Mouse (Mus musculus) testis, postnatal 10 days (tissue): ENCODE measurements around the gene Sipa1l1.

Source experiments
- DNase-seq: peaks from one replicate; pipeline ENCODE4 v3.0.0; 2021; ENCODE audit warnings: low spot score

Sipa1l1 gene

DNA sequence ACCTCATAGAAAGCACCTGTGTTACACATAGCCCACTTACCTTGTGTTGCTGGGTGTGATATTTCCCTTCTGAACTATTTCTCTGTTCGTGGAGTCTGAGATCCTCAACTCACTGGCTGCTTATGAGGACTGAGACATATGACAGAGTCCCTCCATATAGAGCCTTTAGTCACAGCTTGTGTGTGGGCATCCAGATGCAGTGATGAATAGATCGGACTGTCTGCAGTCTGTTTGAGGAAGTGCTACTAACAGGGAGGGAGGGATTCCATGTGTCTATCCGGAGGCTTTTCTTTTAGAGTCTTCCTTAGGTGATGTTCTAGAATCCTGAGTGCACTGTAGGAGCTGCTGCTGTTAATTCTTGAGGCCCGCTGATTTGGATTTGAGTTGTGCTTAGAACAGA lies 165.4 kb downstream of the Sipa1l1 start:
- no peak for DNase-seq

DNA sequence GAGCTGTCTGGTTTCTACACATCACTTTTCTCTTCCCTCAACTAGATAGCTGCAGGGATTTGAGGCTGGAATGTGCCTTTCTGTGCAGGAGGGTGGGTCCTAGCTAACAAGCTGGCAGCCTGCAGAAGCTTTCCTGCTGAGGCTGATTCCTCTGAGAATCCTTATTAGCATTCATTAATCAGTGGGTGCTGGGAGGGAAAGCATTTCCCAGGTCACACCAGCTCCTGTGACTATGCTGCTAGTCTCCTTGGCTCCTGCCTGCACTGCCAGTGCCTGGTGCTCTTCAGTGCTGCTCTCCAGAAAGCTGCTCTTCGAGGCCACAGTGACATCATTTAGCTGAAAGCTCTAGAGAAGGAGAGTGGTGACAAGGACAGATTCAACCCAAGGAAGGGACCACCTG lies 166.0 kb downstream of the Sipa1l1 start:
- DNase-seq, result no peak

DNA sequence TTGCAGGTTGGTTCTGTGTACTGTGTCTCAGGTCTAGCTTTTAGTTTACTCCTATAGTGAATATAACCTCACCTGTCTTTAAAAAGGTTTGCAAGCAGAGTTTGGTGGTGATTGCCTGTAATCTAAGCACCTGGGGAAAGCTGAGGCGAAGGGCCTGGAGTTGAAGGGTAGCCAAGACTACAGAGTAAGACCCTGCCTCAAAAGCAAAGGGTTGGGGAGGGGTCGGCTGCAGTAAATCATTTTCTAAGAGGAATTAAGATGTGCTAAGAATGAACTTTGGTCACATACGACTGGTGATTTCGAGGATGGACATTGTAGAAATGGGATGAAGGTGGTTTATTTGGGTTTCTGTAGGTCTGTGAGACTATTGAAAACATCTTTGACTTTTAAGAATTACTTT lies 169.4 kb downstream of the Sipa1l1 start:
- no peak for DNase-seq

DNA sequence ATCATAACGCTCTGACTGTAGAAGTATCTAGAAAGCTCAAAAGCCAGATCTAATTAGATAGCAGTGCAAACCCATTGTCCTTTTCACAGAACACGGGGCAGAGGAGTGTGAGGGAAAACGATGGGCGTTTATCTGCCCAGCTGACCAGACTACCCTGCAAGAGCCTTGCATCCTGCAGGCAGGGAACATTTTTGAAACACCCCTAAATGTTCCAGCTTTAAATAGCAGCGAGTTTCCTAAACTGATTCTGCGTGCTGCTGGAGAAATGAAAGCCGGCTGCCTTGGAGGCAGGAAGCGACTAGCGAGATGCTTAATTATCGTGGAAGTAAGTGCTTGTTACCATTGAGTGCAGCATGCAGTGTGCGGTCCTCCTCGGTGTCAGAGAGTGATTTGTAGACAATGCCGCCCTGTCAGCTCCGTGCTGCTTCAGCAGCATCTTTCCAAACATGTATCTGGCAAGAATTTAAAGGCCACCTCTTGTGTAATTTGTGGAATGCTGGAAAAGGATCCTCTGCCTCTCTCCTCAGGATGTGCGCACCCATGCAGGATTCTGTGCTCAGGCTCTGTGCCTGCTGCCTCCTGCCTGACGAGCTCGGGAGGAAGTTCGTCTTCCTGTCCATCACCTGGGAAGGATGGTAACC lies 170.2 kb downstream of the Sipa1l1 start:
- DNase-seq, result no peak

DNA sequence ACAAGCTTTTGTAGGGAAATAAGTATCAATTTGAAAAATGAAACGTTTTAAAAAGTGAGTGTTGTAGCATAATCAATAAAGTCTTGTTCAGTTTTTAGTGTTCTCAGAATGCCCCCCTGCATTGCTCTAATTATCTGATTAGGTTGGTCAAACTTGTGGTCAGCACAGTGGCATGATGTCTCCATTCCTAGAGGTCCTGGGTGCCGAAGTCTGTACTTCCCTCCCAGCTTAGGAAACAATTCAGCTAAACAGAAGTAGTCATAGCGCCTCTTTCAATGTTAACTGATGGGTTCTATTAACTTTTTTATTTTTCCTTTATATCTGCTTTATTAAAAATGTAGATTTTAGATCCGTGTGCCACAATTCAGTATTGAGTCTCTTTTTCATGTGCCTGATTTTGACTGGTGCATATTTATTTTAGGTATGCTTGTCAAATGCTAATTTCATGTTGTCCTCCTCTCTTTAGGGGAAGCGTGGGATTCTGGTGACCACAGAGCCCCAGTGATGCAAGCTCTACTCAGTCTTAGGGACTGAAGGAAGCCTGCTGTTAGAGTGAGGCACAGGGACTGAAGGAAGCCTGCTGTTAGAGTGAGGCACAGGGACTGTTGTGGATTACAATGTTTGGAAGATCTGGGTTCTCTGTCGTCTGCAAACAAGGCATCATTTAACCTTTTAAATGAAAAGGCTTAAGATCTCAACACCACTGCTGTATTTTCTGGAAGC lies 171.2 kb downstream of the Sipa1l1 start:
- DNase-seq, result no peak

DNA sequence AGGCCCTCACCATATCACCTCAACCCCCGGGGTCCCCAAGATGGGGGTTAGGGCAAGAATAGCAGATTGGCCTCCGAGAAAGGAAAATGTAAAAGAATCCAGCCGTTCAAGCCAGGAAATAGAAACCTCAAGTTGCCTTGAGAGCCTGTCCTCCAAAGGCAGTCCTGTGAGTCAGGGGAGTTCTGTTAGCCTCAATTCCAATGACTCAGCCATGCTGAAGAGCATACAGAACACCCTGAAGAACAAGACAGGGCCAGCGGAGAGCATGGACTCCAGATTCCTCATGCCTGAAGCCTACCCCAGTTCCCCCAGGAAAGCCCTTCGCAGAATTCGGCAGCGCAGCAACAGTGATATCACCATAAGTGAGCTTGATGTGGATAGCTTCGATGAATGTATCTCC lies 172.1 kb downstream of the Sipa1l1 start:
- DNase-seq, result no peak

DNA sequence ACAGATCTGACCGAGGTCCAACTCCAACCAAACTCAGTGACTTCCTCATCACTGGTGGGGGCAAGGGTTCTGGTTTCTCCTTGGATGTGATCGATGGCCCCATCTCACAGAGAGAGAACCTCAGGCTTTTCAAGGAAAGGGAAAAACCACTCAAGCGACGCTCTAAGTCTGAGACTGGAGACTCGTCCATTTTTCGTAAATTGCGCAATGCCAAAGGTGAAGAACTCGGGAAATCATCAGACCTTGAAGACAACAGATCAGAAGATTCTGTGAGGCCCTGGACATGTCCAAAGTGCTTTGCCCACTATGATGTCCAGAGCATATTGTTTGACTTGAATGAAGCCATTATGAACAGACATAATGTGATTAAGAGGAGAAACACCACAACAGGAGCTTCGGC lies 172.6 kb downstream of the Sipa1l1 start:
- no peak for DNase-seq

DNA sequence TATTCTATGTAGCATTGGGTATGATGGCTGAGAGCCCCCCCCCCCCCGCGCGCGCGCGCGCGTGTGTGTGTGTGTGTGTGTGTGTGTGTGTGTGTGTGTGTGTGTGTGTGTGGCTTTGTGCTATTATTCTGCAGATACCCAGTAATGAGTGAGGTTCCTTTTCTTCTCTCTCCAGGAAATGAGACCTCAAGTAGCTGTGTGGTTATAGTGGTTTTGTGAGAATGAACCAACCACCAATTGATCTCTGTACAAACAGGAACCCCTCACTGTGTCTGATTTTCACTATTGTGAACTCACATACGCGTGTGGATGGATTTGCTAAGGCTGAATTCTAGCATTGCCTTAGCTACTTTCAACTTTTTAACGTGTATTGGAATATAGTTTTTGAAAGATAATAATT lies 181.0 kb downstream of the Sipa1l1 start:
- no peak for DNase-seq

DNA sequence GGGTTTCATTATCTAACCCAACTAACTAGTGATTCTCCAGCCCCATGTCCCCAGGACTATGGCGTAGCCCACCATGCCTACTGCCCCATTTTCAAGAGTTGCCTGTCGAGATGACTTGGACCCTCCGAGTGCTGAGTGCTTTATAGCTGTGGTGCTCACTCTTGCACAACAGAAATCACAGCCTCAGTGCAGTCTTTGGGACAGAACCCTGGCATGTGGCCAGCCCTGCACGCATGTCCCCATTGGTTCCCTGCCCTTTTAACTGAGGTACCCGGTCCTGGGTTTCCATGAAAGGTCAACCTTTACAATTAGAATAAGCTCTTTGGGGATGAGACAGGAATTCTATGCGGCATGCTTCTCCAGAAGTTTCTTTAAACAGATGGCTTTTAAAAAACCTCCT lies 181.8 kb downstream of the Sipa1l1 start:
- DNase-seq, result no peak

DNA sequence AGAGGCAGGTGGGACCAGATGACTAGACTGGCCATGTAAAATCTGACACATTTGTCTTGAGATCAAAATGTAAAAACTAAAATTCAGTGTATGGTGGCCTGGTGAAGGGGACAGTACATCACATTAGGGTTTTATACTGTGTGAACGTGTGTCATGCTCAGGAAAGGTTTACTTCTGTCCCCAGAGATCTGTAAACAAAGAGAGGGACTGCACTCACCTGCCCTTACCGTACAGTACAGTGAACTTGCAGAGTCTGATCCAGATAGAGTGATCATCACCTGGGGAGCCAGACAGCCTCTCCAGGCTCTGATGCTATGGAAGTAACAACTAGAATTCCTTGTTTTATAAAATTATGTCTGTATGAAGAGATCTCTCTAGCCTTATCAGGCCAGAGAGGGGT lies 184.5 kb downstream of the Sipa1l1 start:
- DNase-seq, result no peak

DNA sequence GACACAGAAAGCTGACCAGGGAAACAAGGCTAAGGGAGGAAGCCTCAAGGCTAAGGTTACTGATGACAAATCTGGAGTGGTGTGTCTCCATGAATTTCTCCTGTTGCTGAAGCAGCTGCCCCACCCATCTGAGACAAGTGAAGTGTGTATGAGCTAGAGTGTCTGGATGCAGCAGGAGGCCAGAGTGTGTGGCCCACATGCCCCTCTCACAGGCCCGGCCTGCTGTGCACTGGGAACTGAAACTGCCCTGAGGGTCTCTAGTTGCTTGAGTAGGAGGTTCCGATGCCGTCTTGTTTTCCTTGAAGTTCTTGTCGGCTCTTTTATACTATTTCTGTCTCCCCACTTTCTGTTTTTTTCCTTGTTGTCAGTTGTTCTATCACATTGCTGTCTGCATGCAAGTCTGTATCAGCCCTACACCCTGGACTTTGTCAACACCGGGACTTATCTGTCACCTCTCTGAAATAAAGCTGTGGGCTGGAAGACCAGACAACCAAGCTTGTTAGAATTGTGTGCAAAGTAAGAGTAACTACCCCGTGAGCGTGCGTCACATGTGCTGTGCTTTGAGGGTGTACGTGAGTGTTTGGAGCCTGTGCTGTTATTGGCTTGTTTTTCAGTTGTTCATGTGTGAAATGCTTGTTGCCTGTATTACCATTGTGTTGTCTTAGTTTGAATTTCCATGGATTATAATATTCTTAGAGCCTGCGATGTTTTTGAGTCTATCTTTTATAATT lies 186.5 kb downstream of the Sipa1l1 start:
- DNase-seq, result no peak

DNA sequence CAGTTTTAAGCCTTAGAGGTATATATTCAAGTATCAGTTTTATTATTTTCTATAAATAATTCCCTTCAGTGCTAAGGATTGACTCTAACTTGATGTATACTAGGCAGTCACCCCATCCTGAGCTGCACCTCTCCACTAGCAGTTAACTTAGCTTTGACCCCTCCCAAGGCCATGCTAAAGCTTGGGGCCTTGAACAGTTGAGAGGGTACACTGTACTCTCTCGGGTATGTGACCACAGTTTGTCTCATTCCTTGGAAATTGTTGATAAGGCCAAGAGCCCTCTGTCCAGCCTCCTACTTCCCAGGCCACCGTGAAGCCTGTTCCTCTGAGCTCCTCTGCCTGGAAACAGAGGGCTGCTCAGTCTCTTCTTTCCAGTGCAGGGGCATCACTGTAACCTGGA lies 187.4 kb downstream of the Sipa1l1 start:
- no peak for DNase-seq

DNA sequence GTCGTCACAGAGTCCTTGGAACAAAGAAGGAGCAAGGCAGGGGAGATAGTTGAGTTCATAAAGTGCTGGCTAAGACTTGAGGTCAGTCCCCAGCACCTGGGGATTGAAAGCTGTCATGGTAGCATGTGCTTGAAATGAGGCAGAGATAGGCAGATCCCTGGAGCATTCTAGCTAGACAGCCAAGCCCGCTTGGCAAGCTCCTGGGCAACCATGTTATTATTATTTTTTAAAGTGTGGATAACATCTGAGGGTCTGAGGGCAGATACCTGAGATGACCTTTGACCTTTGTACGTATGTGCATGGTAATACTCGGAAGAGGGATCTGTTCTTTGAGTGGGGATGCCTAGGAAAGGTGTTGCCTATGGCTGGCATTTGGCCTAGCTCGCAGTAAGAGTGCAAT lies 188.3 kb downstream of the Sipa1l1 start:
- DNase-seq, result no peak

DNA sequence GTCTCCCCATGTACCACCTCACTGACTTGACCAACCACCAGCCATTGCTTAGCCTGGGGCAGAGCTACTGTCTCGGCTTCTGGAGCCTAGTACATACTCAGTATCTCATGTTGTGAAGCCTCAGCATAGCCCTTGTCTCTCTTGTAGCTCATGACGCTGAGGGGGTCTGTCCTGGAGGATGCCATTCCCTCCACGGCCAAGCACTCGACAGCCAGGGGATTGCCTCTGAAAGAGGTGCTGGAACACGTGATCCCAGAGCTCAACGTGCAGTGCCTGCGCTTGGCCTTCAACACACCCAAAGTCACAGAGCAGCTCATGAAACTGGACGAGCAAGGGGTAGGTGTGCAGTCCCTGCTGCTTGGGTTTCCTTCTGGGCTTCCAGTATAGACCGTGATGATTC lies 193.7 kb downstream of the Sipa1l1 start:
- no peak for DNase-seq

DNA sequence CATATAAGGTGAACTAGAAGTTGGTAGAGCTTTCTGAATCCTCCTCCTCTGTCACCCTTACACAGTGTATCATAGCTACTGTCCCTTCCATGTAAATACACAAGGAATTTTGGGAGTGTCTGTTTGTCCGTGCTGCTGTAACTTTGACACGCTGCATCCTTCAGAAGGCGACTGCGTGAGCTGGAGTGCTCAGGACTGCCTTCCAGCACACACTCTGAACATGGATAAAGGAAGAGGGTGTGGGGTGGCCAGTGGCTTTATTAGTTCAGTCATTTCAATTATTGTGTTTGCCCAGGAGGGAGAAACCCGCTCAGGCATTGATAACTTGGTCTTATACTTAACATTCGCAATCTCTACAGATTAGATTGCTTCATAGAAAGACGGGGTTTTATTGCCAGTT lies 195.1 kb downstream of the Sipa1l1 start:
- DNase-seq, result no peak

DNA sequence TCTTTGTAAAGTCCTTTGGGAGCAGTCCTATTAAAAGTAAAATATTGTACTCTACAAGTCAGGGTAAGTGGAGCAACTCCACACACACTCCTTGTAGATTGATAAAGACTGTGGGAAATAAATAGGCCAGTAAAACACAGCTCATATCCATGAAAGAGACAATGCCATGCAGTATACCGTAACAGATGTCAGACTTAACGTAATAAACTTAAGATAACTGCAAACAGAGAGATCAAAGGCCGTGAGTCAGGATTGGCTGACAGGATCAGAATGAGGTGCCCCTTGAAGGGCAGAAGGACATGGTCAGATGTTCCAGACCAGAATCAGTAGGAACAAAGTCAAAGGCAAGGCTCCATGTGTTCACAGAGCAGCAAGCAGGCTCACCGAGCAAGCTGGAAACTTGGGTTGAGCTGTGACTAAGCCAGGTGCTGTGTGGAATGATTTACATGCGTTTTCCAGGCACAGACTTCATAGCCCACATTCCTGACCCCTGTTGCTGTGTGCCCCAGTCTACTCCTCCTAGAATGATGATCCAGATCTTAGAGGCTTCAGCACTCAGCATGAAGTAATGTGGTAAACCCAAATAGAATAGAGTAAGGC lies 196.3 kb downstream of the Sipa1l1 start:
- no peak for DNase-seq

DNA sequence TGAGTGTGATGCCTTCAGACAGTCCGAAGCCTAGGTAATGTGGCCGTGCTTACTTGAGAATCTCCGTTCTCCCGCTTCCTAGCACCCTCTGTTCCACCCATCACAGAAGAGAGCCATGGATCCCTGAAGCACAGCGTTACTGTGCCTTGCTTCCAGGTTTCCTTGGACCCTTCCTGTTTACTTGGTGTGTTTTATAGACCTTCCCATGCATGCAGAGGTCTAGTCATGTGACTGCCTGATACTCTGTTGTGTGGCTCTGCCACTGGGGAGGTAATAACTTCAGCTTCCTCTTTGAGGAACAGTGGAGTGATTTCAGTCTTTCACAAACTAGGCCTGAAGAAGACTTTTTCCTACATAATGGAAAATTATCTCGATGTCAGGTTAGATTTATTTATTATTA lies 197.6 kb downstream of the Sipa1l1 start:
- no peak for DNase-seq

DNA sequence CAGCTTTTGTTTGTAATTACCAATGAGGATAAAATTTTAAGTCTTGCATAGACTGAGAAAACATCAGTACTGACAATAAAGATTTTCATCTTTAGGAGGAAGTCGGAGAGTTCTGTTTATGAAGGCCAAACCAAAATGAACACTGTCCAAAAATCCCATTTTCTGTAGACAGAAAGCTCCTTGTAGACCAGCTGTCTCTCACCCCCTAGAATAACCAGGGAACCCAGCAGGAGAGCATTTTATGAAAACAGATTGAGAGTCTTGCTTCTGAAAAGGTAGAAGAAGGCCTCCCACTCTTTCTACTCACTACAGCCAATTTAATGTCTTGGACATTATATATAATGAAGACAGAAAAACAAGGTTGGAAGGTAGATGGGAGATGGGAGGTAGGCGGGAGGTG lies 198.2 kb downstream of the Sipa1l1 start:
- DNase-seq, result no peak

DNA sequence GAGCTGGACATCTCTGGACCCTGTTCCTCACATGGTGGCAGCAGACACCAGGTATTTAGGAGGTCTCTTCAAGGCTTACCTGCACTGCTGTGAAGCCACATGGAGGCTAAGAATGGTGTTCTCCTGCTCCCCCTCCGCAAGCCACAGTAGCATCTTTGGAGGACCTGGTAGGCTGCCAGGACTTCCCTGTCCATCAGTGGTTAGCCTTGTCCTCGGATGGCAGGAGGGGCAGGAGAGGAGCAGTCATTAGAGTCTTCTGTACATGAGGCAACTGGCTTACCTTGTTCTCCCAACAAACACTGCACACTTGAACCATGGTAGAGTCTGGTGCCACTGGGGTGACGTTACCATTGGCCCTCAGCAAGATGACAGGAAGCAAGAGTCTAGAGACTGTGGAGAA lies 198.9 kb downstream of the Sipa1l1 start:
- DNase-seq, result no peak

DNA sequence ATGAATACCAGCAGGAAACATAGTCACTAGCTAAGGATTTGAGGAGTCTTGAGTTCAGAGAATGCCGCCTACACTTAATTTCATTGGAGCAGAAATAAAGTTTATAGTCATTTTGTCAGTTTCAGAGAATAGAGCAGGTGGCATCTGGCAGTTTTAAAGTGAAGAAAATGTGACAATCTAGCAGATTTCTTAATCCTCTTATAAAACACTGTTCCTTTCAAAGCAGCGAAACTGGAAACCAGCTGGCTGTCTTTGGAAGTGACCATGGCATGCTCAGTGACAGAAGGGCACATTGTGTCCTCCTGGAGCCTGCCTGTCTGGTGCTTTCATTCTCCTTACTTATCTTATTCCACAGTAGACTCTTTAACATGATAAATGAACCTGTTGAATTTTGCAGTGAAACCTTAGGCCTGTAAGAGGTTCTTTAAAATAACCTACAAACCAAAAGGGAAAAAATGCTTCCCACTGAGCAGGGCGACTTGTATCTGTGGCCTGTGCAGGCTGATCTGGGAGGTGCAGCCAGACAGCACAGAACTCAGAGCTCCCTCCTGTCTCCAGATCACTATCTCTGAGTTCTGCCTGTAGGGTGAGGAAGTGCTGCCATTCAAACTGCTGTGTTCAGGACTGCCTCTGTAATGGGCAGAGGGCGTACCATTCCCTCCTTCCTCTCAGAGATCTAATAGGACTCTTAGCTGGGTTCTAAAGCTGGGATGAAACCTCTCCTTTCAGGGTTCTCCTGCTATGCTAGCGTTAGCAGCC lies 200.5 kb downstream of the Sipa1l1 start:
- no peak for DNase-seq

DNA sequence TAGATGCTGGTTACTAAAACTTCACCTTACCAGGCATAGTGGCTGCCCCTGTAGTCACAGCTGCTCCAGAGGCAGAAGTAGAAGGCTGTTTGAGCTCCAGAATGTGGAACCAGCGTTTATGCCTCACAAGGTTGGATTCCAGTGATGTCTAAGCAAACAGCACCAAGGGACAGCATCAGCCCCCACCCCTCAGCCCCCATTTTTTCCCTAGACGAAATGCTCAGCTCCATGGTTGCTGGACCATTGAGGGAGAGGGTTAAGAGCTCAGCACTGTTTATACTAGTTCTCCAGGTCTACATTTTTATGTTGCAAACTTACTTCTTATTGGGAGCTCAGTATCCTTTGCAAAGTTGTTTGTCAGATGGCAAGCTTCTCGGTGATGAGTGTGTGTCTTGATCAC lies 202.1 kb downstream of the Sipa1l1 start:
- no peak for DNase-seq

DNA sequence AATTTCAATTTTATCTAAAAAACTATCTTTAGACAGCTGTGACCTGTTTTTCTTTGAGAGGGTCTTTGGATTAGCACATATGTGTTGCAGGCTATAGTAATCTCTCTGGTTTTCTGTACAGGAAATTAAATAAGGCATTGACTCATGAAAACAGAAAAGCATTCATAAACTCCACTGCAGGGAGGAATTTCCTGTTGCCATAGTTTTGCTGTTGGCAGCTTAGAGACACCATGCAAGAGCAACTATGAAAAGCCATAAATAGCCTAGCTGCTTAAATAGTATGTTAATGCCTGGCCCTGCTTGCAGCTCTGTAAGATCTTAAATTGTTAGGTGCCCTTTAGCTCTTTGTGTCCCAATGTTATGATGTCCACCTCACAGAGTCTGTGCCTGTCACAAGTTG lies 204.9 kb downstream of the Sipa1l1 start:
- no peak for DNase-seq
